Mouse (Mus musculus) lung, embryonic 15.5 days (tissue): Measurements from ENCODE around the gene Scamp1. TPM values are rescaled to one million over a fixed set of nuclear protein-coding genes. Genes with fewer than 3 reads are reported as not detected.

ENCODE experiments used
- ATAC-seq: fragments of 200-750 bp; cut with Nextera tagmentation; 2 replicates; pipeline ENCODE4 v1.8.0; 2017; ENCODE audit warnings: moderate number of reproducible peaks, borderline replicate concordance; ENCODE audit not compliant: low FRiP score, low TSS enrichment; ENCODE audit errors: extremely low read depth
- H3K27ac ChIP-seq: fragments of 300-500 bp; sonication (generic); 2 replicates; pipeline ENCODE4 v1.5.1; 2015; ENCODE audit warnings: moderate library complexity, mild to moderate bottlenecking, inconsistent platforms
- H3K27me3 ChIP-seq: fragments of 300-500 bp; sonication (generic); 2 replicates; pipeline ENCODE4 v1.6.1; 2015; ENCODE audit warnings: inconsistent platforms
- H3K36me3 ChIP-seq: fragments of 300-500 bp; sonication (generic); 2 replicates; pipeline ENCODE4 v1.6.1; 2015; ENCODE audit warnings: inconsistent platforms
- H3K4me1 ChIP-seq: fragments of 300-500 bp; sonication (generic); 2 replicates; pipeline ENCODE4 v1.6.1; 2015; ENCODE audit warnings: inconsistent platforms
- H3K4me2 ChIP-seq: fragments of 300-500 bp; sonication (generic); 2 replicates; pipeline ENCODE4 v1.6.1; 2015; ENCODE audit warnings: inconsistent platforms, mild to moderate bottlenecking, moderate library complexity
- H3K4me3 ChIP-seq: fragments of 300-500 bp; sonication (generic); 2 replicates; pipeline ENCODE4 v1.5.1; 2015; ENCODE audit warnings: mild to moderate bottlenecking, inconsistent platforms
- H3K9ac ChIP-seq: fragments of 300-500 bp; sonication (generic); 2 replicates; pipeline ENCODE4 v1.6.1; 2015; ENCODE audit warnings: inconsistent platforms
- H3K9me3 ChIP-seq: fragments of 300-500 bp; sonication (generic); 2 replicates; pipeline ENCODE4 v1.6.1; 2016; ENCODE audit warnings: inconsistent platforms
- WGBS: fragments of 180-500 bp; shearing (Covaris S2); methylation state at CpG from one replicate; pipeline ENCODE4 v1.1.7; 2015; 5-methylcytosine and 5-hydroxymethylcytosine counted together
- polyA plus RNA-seq: library from polyadenylated mRNA; unstranded; fragments of >200 nt; fragmentation: Nextera tagmentation; extraction: Ambion mirVana; gene quantifications from 2 replicates; pipeline ENCODE4 v1.2.1, GENCODE M21; 2015

Gene Scamp1
- polyA plus RNA-seq, 1 experiment from 2014 or later = 31.7 TPM

- WGBS = 76% methylated on average over 10 of the region's 10 CpGs
- no peak for ATAC-seq
- H3K27ac ChIP-seq = no peak overlapping the region
These were observed 100.8 kb downstream of the Scamp1 start for GRCm38 (mm10) chr13:94184726-94185456.

GRCm38 (mm10) chr13:94183372-94184021 lies 102.2 kb downstream of the Scamp1 start:
- WGBS = 66% methylated on average over 8 of the region's 8 CpGs
- Histone ChIP-seq H3K9ac (no peak overlapping the region), H3K4me3 (no peak overlapping the region), H3K36me3 (no peaks in the 10 kb centered on the region), H3K27me3 (no peaks in the 10 kb centered on the region), H3K27ac (no peak overlapping the region), H3K9me3 (no peaks in the 10 kb centered on the region), H3K4me1 (peaks cover 36% of the 10 kb centered on the region), H3K4me2 (no peak overlapping the region)
- no peak for ATAC-seq

More at GRCm38 (mm10) chr13:94184726-94185456, 100.8 kb downstream of the Scamp1 start:
- H3K4me1 ChIP-seq = peaks cover 29% of the 10 kb centered on the region; the same call in 1 of the 2 replicates
- H3K27me3 ChIP-seq = no peaks in the 10 kb centered on the region
- H3K9me3 ChIP-seq = no peaks in the 10 kb centered on the region
- H3K4me2 ChIP-seq = no peak overlapping the region
- H3K36me3 ChIP-seq = no peaks in the 10 kb centered on the region
- no peak overlapping the region for H3K9ac ChIP-seq
- no peak overlapping the region for H3K4me3 ChIP-seq

- 77% methylated on average over 5 of the region's 5 CpGs for WGBS
- Histone ChIP-seq H3K4me3 (no peak overlapping the region), H3K9ac (no peak overlapping the region), H3K4me2 (no peak overlapping the region), H3K27ac (no peak overlapping the region), H3K4me1 (peaks cover 34% of the 10 kb centered on the region), H3K36me3 (no peaks in the 10 kb centered on the region), H3K9me3 (no peaks in the 10 kb centered on the region), H3K27me3 (no peaks in the 10 kb centered on the region)
- ATAC-seq = no peak
These were observed 103.6 kb downstream of the Scamp1 start for GRCm38 (mm10) chr13:94182026-94182425.

- no peak overlapping the region for H3K4me3 ChIP-seq
- H3K4me2 ChIP-seq = no peak overlapping the region
- H3K36me3 ChIP-seq = no peaks in the 10 kb centered on the region
- H3K4me1 ChIP-seq = peaks cover 31% of the 10 kb centered on the region
- no peaks in the 10 kb centered on the region for H3K9me3 ChIP-seq
- no peaks in the 10 kb centered on the region for H3K27me3 ChIP-seq
- no peak overlapping the region for H3K9ac ChIP-seq
- ATAC-seq = peak; percentile 21; the same call in 1 of the 2 replicates
- peak overlapping the region; percentile 51; the same call in 1 of the 2 replicates for H3K27ac ChIP-seq
- 62% methylated on average over 5 of the region's 5 CpGs for WGBS
These were observed 104.9 kb downstream of the Scamp1 start for GRCm38 (mm10) chr13:94180477-94181420.

GRCm38 (mm10) chr13:94178401-94179040 lies 107.1 kb downstream of the Scamp1 start:
- Histone ChIP-seq H3K4me1 (peaks cover 49% of the 10 kb centered on the region), H3K36me3 (no peaks in the 10 kb centered on the region), H3K27ac (no peak overlapping the region), H3K27me3 (no peaks in the 10 kb centered on the region), H3K9me3 (no peaks in the 10 kb centered on the region), H3K9ac (no peak overlapping the region), H3K4me2 (no peak overlapping the region), H3K4me3 (no peak overlapping the region)
- ATAC-seq = peak; percentile 12; the same call in 1 of the 2 replicates
- WGBS = 56% methylated on average over 11 of the region's 11 CpGs

GRCm38 (mm10) chr13:94177148-94177547 lies 108.5 kb downstream of the Scamp1 start:
- no peak for ATAC-seq
- H3K4me3 ChIP-seq = no peak overlapping the region
- peaks cover 51% of the 10 kb centered on the region for H3K4me1 ChIP-seq
- H3K9ac ChIP-seq = no peak overlapping the region
- no peaks in the 10 kb centered on the region for H3K9me3 ChIP-seq
- no peak overlapping the region for H3K4me2 ChIP-seq
- WGBS = 47% methylated on average over 7 of the region's 7 CpGs
- H3K27ac ChIP-seq = no peak overlapping the region
- H3K36me3 ChIP-seq = no peaks in the 10 kb centered on the region
- H3K27me3 ChIP-seq = no peaks in the 10 kb centered on the region

- H3K4me2 ChIP-seq = peak overlapping the region; percentile 85
- no peak overlapping the region for H3K27ac ChIP-seq
- H3K4me3 ChIP-seq = 0 out of 2 replicates have a peak overlapping the region, but pooled peaks have one; percentile 43
- no peak overlapping the region for H3K9ac ChIP-seq
- no peak for ATAC-seq
- no peaks in the 10 kb centered on the region for H3K36me3 ChIP-seq
- peaks cover 42% of the 10 kb centered on the region for H3K4me1 ChIP-seq
- WGBS = 67% methylated on average over 6 of the region's 6 CpGs
- no peaks in the 10 kb centered on the region for H3K9me3 ChIP-seq
- no peaks in the 10 kb centered on the region for H3K27me3 ChIP-seq
These were observed 110.1 kb downstream of the Scamp1 start for GRCm38 (mm10) chr13:94175379-94176050.

GRCm38 (mm10) chr13:94174577-94175279 lies 110.9 kb downstream of the Scamp1 start:
- Histone ChIP-seq H3K4me1 (peaks cover 40% of the 10 kb centered on the region), H3K4me2 (peak overlapping the region; percentile 85), H3K4me3 (peak overlapping the region; percentile 43), H3K27me3 (no peaks in the 10 kb centered on the region), H3K27ac (no peak overlapping the region), H3K36me3 (no peaks in the 10 kb centered on the region), H3K9me3 (no peaks in the 10 kb centered on the region), H3K9ac (peak overlapping the region; percentile 28)
- WGBS = 27% methylated on average over 16 of the region's 16 CpGs
- no peak for ATAC-seq

- 0 out of 2 replicates have a peak overlapping the region, but pooled peaks have one; percentile 16 for H3K27ac ChIP-seq
- H3K36me3 ChIP-seq = no peaks in the 10 kb centered on the region
- ATAC-seq = peak; percentile 39
- peak overlapping the region; percentile 43 for H3K4me3 ChIP-seq
- H3K9ac ChIP-seq = peak overlapping the region; percentile 28
- H3K27me3 ChIP-seq = no peaks in the 10 kb centered on the region
- 4% methylated on average over 54 of the region's 55 CpGs for WGBS
- H3K4me2 ChIP-seq = peak overlapping the region; percentile 85
- peaks cover 36% of the 10 kb centered on the region for H3K4me1 ChIP-seq
- no peaks in the 10 kb centered on the region for H3K9me3 ChIP-seq
These were observed 111.8 kb downstream of the Scamp1 start for GRCm38 (mm10) chr13:94173633-94174576.
